Mouse (Mus musculus): Measurements from ENCODE around the gene Selenon. TPM values are rescaled to one million over a fixed set of nuclear protein-coding genes. Genes with fewer than 3 reads are reported as not detected.
"Not testable (repeated sequence)": the region's sequence is repeated elsewhere in the genome, so short reads cannot be mapped to it uniquely, and the experiment has no call there.

Gene Selenon
- polyA plus RNA-seq, 1 experiment from 2014 or later, result 53.0 TPM

DNA sequence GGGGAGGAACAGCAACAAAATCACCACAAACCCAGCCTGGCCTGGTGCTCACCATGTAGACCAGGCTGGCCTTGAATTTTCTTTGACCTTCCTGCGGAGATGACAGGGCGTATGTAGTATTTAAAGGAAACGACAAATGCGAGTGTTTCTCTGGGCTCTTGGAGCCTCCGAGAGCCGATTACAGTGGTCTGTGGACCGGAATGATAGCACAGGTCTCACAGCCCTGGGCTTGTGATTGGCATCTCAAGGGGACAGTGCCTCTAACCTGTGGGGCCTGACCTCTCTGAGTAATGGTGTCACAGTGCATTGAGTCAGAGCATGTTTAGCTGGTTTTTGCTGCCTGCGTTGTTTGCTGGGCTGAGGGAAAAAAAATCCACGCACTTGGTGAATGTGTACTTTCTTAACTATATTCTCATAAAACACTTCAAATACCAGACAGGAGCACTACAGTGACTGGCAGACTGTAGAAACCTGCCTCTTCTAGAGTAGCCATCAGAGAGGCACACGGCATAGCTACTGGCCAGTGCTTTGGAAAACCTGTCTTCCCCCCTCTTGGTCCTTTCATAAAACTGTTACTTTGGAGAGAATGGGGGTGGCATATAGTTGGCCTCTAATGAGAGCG lies 37.5 kb downstream of the Selenon start:
- Histone ChIP-seq H3K9ac (no peak overlapping the region), H3K4me3 (no peak overlapping the region), H3K4me1 (peaks cover 11% of the 10 kb centered on the region; the same call in 1 of the 2 replicates), H3K9me3 (no peaks in the 10 kb centered on the region), H3K27me3 (replicated peaks) (no peaks in the 10 kb centered on the region), H3K4me2 (replicated peaks) (no peak overlapping the region), H3K36me3 (no peaks in the 10 kb centered on the region), H3K27ac (no peak overlapping the region)
- no peak for ATAC-seq (ENCODE audit: low FRiP score, low read depth)
- WGBS, result 92% methylated on average over 11 of the region's 11 CpGs

- ATAC-seq (ENCODE audit: low FRiP score, low read depth), result no peak
- Histone ChIP-seq H3K36me3 (peaks cover 2% of the 10 kb centered on the region; the same call in 1 of the 2 replicates), H3K4me3 (no peak overlapping the region), H3K4me2 (replicated peaks) (peak overlapping the region; percentile 52), H3K27me3 (replicated peaks) (no peaks in the 10 kb centered on the region), H3K27ac (no peak overlapping the region), H3K4me1 (peaks cover 11% of the 10 kb centered on the region; the same call in 1 of the 2 replicates), H3K9ac (0 out of 2 replicates have a peak overlapping the region, but pooled peaks have one; percentile 17), H3K9me3 (no peaks in the 10 kb centered on the region)
- 14% methylated on average over 15 of the region's 15 CpGs for WGBS
Observed at GRCm38 (mm10) chr4:134512798-134513197, 39.2 kb downstream of the Selenon start.

DNA sequence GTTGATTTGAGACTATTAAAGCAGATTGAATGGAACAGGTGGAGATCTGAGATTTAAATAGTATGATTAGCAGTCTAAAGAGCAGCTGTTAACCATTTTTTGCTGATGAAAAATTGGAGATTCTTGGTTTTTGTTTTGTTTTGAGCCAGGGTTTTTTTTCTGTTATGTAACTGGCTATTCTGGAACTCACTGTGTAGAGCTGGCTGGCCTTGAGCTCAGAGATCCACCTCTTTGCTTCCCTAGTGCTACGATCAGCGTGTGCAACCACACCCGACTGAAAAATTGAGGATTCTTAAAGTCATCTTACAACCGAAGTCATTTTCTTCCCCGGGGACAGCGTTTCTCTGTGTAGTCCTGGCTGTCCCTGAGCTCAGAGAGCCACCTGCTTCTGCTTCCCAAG lies 40.2 kb downstream of the Selenon start:
- no peaks in the 10 kb centered on the region for H3K9me3 ChIP-seq
- H3K27me3 ChIP-seq (replicated peaks), result no peaks in the 10 kb centered on the region
- peak overlapping the region; percentile 88 for H3K4me2 ChIP-seq (replicated peaks)
- H3K4me1 ChIP-seq, result peaks cover 11% of the 10 kb centered on the region; the same call in 1 of the 2 replicates
- no peak for ATAC-seq (ENCODE audit: low FRiP score, low read depth)
- WGBS, result 82% methylated on average over 6 of the region's 6 CpGs
- H3K36me3 ChIP-seq, result peaks cover 11% of the 10 kb centered on the region; the same call in 1 of the 2 replicates
- H3K27ac ChIP-seq, result no peak overlapping the region
- H3K9ac ChIP-seq, result 0 out of 2 replicates have a peak overlapping the region, but pooled peaks have one; percentile 40
- H3K4me3 ChIP-seq, result no peak overlapping the region

GRCm38 (mm10) chr4:134510845-134511411 lies 41.0 kb downstream of the Selenon start, which contains the start of gene Aunip:
TSS of gene Aunip (plus strand) at chr4:134510999.
- Histone ChIP-seq H3K4me2 (replicated peaks) (peak within 1 kb of the TSS; percentile 88), H3K9ac (peak within 1 kb of the TSS; percentile 40; the same call in 1 of the 2 replicates), H3K4me3 (peak within 1 kb of the TSS; percentile 51), H3K27me3 (replicated peaks) (no peaks in the 10 kb centered on the region), H3K36me3 (peaks cover 11% of the 10 kb centered on the region; the same call in 1 of the 2 replicates), H3K9me3 (no peaks in the 10 kb centered on the region), H3K4me1 (peaks cover 11% of the 10 kb centered on the region; the same call in 1 of the 2 replicates), H3K27ac (no peak within 1 kb of the TSS)
- 1% methylated on average over 42 of the region's 42 CpGs for WGBS
- ATAC-seq (ENCODE audit: low FRiP score, low read depth), result peak; percentile 97

DNA sequence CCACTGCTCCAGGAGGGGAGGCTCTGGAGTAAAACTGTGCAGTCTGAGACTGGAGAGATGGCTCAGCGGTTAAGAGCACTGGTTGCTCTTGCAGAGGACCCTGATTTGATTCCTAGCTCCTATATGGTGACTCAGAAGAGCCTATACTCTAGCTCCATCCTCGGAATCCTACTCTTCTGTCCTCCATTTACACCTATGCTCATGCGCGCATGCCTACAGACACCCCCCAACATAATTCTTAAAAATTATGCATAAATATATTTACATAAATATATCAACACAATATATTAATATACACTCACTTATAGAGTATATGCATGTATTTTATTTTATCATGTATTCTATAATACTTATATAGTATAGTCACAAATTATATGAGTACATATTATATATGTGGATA lies 41.6 kb downstream of the Selenon start:
- H3K4me2 ChIP-seq (replicated peaks), result peak overlapping the region; percentile 88; the same call in 1 of the 2 replicates
- H3K4me3 ChIP-seq, result no peak overlapping the region
- WGBS, result 79% methylated on average over 4 of the region's 4 CpGs

DNA sequence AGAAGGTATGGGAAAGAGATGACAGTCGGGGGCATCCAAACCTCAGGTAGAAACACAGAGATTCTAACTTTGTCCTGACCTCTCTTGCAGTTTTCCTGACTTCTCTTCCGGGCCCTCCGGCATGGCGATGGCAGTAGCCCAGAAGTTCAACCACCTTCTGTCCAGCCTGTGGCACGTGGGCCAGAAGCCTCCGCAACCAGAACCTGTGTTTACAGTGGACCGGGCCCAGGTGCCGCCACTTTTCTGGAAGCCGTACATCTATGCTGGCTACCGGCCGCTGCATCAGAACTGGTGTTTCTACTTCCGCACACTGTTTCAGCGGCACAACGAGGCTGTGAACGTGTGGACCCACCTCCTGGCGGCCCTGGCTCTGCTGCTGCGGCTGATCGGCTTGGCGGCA lies 45.3 kb downstream of the Selenon start:
- no peak overlapping the region for H3K27ac ChIP-seq
- no peak overlapping the region for H3K9ac ChIP-seq
- peaks cover 11% of the 10 kb centered on the region; the same call in 1 of the 2 replicates for H3K36me3 ChIP-seq
- 90% methylated on average over 19 of the region's 19 CpGs for WGBS
- peaks cover 3% of the 10 kb centered on the region; the same call in 1 of the 2 replicates for H3K4me1 ChIP-seq
- no peaks in the 10 kb centered on the region for H3K9me3 ChIP-seq
- no peaks in the 10 kb centered on the region for H3K27me3 ChIP-seq (replicated peaks)
- no peak overlapping the region for H3K4me2 ChIP-seq (replicated peaks)
- no peak for ATAC-seq (ENCODE audit: low FRiP score, low read depth)
- no peak overlapping the region for H3K4me3 ChIP-seq

More for the DNA sequence above, 41.6 kb downstream of the Selenon start:
- no peaks in the 10 kb centered on the region for H3K27me3 ChIP-seq (replicated peaks)
- peaks cover 11% of the 10 kb centered on the region; the same call in 1 of the 2 replicates for H3K4me1 ChIP-seq
- 0 out of 2 replicates have a peak, but pooled peaks have one; percentile 27 for ATAC-seq (ENCODE audit: low FRiP score, low read depth)
- peaks cover 11% of the 10 kb centered on the region; the same call in 1 of the 2 replicates for H3K36me3 ChIP-seq
- no peak overlapping the region for H3K9ac ChIP-seq
- no peaks in the 10 kb centered on the region for H3K9me3 ChIP-seq
- no peak overlapping the region for H3K27ac ChIP-seq

GRCm38 (mm10) chr4:134505966-134506594 lies 45.9 kb downstream of the Selenon start:
- no peak for ATAC-seq (ENCODE audit: low FRiP score, low read depth)
- H3K27ac ChIP-seq, result no peak overlapping the region
- H3K4me1 ChIP-seq, result peaks cover 1% of the 10 kb centered on the region; the same call in 1 of the 2 replicates
- no peak overlapping the region for H3K4me2 ChIP-seq (replicated peaks)
- no peak overlapping the region for H3K9ac ChIP-seq
- no peaks in the 10 kb centered on the region for H3K27me3 ChIP-seq (replicated peaks)
- no peaks in the 10 kb centered on the region for H3K9me3 ChIP-seq
- 83% methylated on average over 3 of the region's 4 CpGs for WGBS
- H3K4me3 ChIP-seq, result no peak overlapping the region
- peaks cover 11% of the 10 kb centered on the region; the same call in 1 of the 2 replicates for H3K36me3 ChIP-seq

GRCm38 (mm10) chr4:134505303-134505789 lies 46.6 kb downstream of the Selenon start:
- Histone ChIP-seq H3K9ac (no peak overlapping the region), H3K4me1 (no peaks in the 10 kb centered on the region), H3K27ac (no peak overlapping the region), H3K4me3 (no peak overlapping the region), H3K36me3 (peaks cover 11% of the 10 kb centered on the region; the same call in 1 of the 2 replicates), H3K9me3 (no peaks in the 10 kb centered on the region), H3K4me2 (replicated peaks) (no peak overlapping the region), H3K27me3 (replicated peaks) (no peaks in the 10 kb centered on the region)
- 94% methylated on average over 4 of the region's 4 CpGs for WGBS
- no peak for ATAC-seq (ENCODE audit: low FRiP score, low read depth)

DNA sequence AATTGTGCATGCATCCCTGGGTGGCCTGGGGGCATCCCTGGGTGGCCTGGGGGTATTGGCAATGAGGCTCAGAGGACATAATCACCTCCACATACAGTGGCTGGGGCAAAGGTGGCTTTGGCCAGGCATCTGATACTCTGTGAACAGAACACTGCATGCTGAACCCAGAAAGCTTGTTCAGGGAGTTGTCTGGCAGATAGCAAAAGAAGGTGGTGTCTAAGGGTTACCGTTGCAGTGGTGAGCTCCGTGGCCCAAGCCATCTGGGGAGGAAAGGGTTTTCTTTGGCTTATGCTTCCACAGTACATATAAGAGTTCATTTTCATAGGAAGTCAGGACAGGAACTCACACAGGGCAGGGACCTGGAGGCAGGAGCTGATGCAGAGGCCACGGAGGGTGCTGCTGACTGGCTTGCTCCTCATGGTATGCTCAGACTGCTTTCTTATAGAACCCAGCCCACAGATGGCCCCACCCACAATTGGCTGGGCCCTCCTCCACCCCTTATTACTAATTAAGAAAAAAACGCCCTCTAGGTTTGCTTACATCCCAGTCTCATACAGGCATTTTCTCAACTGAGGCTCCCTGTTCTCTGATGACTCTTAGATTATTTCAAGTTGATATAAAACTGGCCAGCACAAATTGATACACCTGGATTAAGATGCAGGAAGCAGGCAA lies 48.1 kb downstream of the Selenon start:
- ATAC-seq (ENCODE audit: low FRiP score, low read depth), result no peak
- WGBS, result 77% methylated on average over 4 of the region's 4 CpGs
- no peaks in the 10 kb centered on the region for H3K4me1 ChIP-seq
- H3K9ac ChIP-seq, result no peak overlapping the region
- no peak overlapping the region for H3K4me3 ChIP-seq
- H3K36me3 ChIP-seq, result peaks cover 11% of the 10 kb centered on the region; the same call in 1 of the 2 replicates
- no peaks in the 10 kb centered on the region for H3K27me3 ChIP-seq (replicated peaks)
- H3K27ac ChIP-seq, result no peak overlapping the region
- H3K4me2 ChIP-seq (replicated peaks), result no peak overlapping the region
- H3K9me3 ChIP-seq, result no peaks in the 10 kb centered on the region

DNA sequence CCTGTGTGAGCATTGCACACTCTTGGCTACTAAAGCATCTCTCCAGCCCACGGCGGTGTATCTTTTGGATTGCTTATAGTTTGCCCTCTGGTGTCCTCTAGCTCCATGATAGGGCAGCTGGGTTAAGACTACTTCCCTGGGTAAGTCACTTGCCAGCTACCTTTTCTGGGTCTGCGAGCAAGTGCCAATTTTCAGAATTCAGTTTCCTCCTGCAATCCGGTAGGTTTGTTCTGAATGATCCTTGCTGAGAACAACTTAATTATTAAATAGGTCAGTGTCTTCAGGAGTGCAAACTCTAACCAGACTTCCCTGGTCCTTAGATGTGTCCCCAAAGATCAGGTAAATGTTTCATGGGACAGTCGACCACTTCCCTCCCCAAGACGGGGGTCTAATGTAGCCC lies 50.9 kb downstream of the Selenon start:
- no peak for ATAC-seq (ENCODE audit: low FRiP score, low read depth)
- Histone ChIP-seq H3K4me3 (no peak overlapping the region), H3K27ac (no peak overlapping the region), H3K4me1 (peaks cover 15% of the 10 kb centered on the region), H3K9me3 (no peaks in the 10 kb centered on the region), H3K9ac (no peak overlapping the region), H3K36me3 (no peaks in the 10 kb centered on the region), H3K4me2 (replicated peaks) (no peak overlapping the region), H3K27me3 (replicated peaks) (0 out of 2 replicates have a peak, but pooled peaks cover under 1% of the 10 kb centered on the region)
- WGBS, result 94% methylated on average over 6 of the region's 6 CpGs

- peaks cover 15% of the 10 kb centered on the region for H3K4me1 ChIP-seq
- not testable (repeated sequence) for H3K27me3 ChIP-seq (replicated peaks); H3K9me3 ChIP-seq; H3K4me3 ChIP-seq; H3K27ac ChIP-seq; ATAC-seq (ENCODE audit: low FRiP score, low read depth); H3K9ac ChIP-seq; H3K36me3 ChIP-seq; H3K4me2 ChIP-seq (replicated peaks)
- WGBS, result 88% methylated on average over 6 of the region's 6 CpGs
Observed at GRCm38 (mm10) chr4:134498983-134499382, 53.0 kb downstream of the Selenon start.

All from neural tube, embryonic 12.5 days (tissue).